Mouse (Mus musculus): ENCODE measurements around the gene Syngr3. TPM values are rescaled to one million over a fixed set of nuclear protein-coding genes. Genes with fewer than 3 reads are reported as not detected.

Syngr3 gene
- total and polyA plus RNA-seq, 3 experiments, result 0.32 to 3.9 (median 0.33) TPM

- Histone ChIP-seq H3K4me3 (replicated peaks in 1 of 3; ENCODE audit: low read depth in 2 of 3, low read length in 2 of 3, poor library complexity in 1 of 3) (no peak overlapping the region), H3K27me3 (replicated peaks) (no peaks in the 10 kb centered on the region), H3K4me1 (ENCODE audit: control insufficient read depth in 1 of 2, insufficient read depth in 2 of 2) (peaks cover 4 to 41% of the 10 kb centered on the region in 2 experiments; a peak in 3 of 4 replicates), H3K27ac (ENCODE audit: insufficient read depth, low read depth) (no peak overlapping the region), H3K36me3 (replicated peaks in 1 of 2; ENCODE audit: control insufficient read depth in 1 of 2, insufficient read depth in 1 of 2, low read length in 1 of 2) (peaks cover 3 to 12% of the 10 kb centered on the region in 2 experiments), H3K9ac (ENCODE audit: insufficient read depth, low read depth) (no peak overlapping the region), H3K4me2 (ENCODE audit: insufficient read depth, low read depth, poor library complexity, severe bottlenecking) (no peak overlapping the region), H3K9me3 (replicated peaks; ENCODE audit: low read length) (no peaks in the 10 kb centered on the region), H3K79me2 (replicated peaks; ENCODE audit: control insufficient read depth, extremely low read depth, insufficient read depth, poor library complexity, severe bottlenecking) (no peaks in the 10 kb centered on the region)
- DNase-seq (ENCODE audit: extremely low read depth), result no peak
- dilution Hi-C loops (cut with MboI; ENCODE audit: extremely low pct_ligation_motif_present, extremely low pct_unique_long_range_greater_than_20kb, low sequenced_read_pairs) (no loop called here), in situ Hi-C loops (cut with MboI; ENCODE audit: low pct_ligation_motif_present, low pct_unique_long_range_greater_than_20kb, low sequenced_read_pairs) (no loop called here)
- no peak for TF ChIP-seq JUND (conservative IDR thresholded peaks at IDR 0.05; ENCODE audit: low read depth, low read length)
- peak; percentile 63; the same call in 1 of the 2 replicates for TF ChIP-seq MYC (IDR thresholded peaks at IDR 0.05; ENCODE audit: low read depth, low read length)
- TF ChIP-seq USF2 (conservative IDR thresholded peaks at IDR 0.05; ENCODE audit: low read depth, low read length), result no peak
- no peak for TF ChIP-seq CHD1 (IDR thresholded peaks at IDR 0.05; ENCODE audit: low read depth, low read length)
- TF ChIP-seq ZNF384 (IDR thresholded peaks at IDR 0.05; ENCODE audit: low read depth, low read length), result no peak
- TF ChIP-seq USF1 (IDR thresholded peaks at IDR 0.05; ENCODE audit: low read depth, low read length), result no peak
- no peak for TF ChIP-seq BHLHE40 (IDR thresholded peaks at IDR 0.05; ENCODE audit: low read depth, low read length)
- no peak for TF ChIP-seq JUN (IDR thresholded peaks at IDR 0.05; ENCODE audit: insufficient read depth, low read depth, low read length)
- no peak for TF ChIP-seq ZMIZ1 (IDR thresholded peaks at IDR 0.05; ENCODE audit: low read depth, low read length)
- no peak for TF ChIP-seq MAZ (IDR thresholded peaks at IDR 0.05; ENCODE audit: low read depth, low read length)
- TF ChIP-seq KAT2A (IDR thresholded peaks at IDR 0.05; ENCODE audit: insufficient replicate concordance, low read length), result no peak
- 0 out of 2 replicates have a peak, but pooled peaks have one; percentile 17 for TF ChIP-seq MAX (IDR thresholded peaks at IDR 0.05; ENCODE audit: low read length)
- TF ChIP-seq SIN3A (IDR thresholded peaks at IDR 0.05; ENCODE audit: low read length), result no peak
- TF ChIP-seq EP300 (IDR thresholded peaks at IDR 0.05; ENCODE audit: low read length), result no peak
- TF ChIP-seq MAFK (IDR thresholded peaks at IDR 0.05; ENCODE audit: insufficient replicate concordance, low read length), result no peak
- TF ChIP-seq TBP (conservative IDR thresholded peaks at IDR 0.05; ENCODE audit: low read depth, low read length), result no peak
- no peak for TF ChIP-seq IRF4 (IDR thresholded peaks at IDR 0.05; ENCODE audit: low read depth, low read length)
- no peak for TF ChIP-seq MEF2A (IDR thresholded peaks at IDR 0.05; ENCODE audit: borderline replicate concordance, low read depth, low read length)
- no peak for TF ChIP-seq ZC3H11A (IDR thresholded peaks at IDR 0.05; ENCODE audit: low read depth, low read length)
- TF ChIP-seq MXI1 (IDR thresholded peaks at IDR 0.05; ENCODE audit: low read depth, low read length), result no peak
- no peak for TF ChIP-seq ELF1 (IDR thresholded peaks at IDR 0.05; ENCODE audit: low read depth, low read length)
- no peak for TF ChIP-seq CHD2 (IDR thresholded peaks at IDR 0.05; ENCODE audit: low read length)
- TF ChIP-seq CTCF (conservative IDR thresholded peaks at IDR 0.05 in 1 of 2, IDR thresholded peaks at IDR 0.05 in 1 of 2; ENCODE audit: low read depth in 2 of 2, low read length in 2 of 2), result peak; percentile 12 to 48; a peak in 2 of 4 replicates
- no peak for TF ChIP-seq E2F4 (IDR thresholded peaks at IDR 0.05; ENCODE audit: insufficient replicate concordance, low read depth, low read length)
Measured at GRCm38 (mm10) chr17:24734513-24734912, 44.8 kb upstream of the Syngr3 start.
